ENCODE assay signal across 19 mouse cellular contexts in the genomic region with DNA sequence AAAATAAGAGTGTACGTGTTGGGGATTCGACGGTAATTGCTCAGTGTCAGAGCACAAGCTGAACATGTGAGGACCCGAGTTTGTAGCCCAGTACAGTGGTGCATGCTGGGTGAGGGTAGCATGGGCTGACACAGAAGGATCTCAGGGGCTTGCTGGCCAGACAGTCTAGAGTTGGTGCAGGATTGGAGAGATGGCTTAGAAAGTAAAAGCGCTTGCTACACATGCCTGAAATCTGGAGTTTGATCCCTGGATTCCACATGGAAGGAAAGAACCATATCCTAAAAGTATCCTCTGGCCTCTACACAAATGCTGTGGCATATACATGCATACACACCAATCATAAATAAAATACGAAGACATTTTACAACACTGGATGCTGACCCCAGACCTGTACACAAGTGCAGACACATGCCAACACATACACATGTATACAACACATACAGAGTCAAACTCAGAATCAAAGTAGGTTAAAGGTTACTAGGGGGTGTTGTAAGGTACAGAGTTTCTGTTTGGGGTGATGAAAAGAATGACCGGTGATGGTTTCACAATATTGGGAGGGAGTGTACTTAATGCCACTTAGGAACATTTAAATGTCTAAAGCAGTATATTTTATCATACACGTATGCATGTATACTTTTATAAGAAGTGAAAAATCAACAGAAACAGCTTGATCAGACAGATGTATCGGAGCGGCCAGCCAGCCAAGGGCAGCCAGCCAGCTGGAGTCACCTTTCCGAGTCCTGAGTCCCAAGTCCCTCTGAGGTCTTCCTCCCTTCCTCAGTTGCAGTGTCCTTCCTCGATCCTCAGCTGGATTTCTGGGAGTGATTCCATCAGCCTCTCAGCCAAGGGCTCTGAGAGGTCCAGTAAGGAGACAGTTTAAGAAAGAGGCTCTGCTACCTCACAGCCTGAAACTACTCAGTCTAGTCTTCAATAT.
DNase-seq lines count a peak whose midpoint lies in the region; ATAC-seq and TF ChIP-seq lines count a peak whose summit lies in the region.
"Had no signal": no experiment of that assay in that cellular context is flagged by ENCODE, and none has a peak within 500 bp of the region (broad histone marks: within the 10 kb centered on the region; RNA-seq: fewer than 3 reads in every experiment).

No protein-coding gene starts in this region.

- H3K9me3 ChIP-seq in kidney, embryonic 14.5 days (ENCODE audit: control insufficient read depth, low read length), result no peaks in the 10 kb centered on the region
- H3K9me3 ChIP-seq in liver, postnatal 0 days (ENCODE audit: low read length), result no peaks in the 10 kb centered on the region
- H3K9me3 ChIP-seq: forebrain, embryonic 13.5 days; G1E; midbrain, embryonic 12.5 days had no signal

- no peak overlapping the region for H3K4me3 ChIP-seq in kidney, embryonic 14.5 days (ENCODE audit: low read length)
- peak overlapping the region; percentile 42 for H3K4me3 ChIP-seq in gastrocnemius, adult 2 months
- H3K4me3 ChIP-seq in liver, postnatal 0 days (ENCODE audit: low read depth, low read length), result no peak overlapping the region
- H3K4me3 ChIP-seq: forebrain, embryonic 13.5 days; midbrain, embryonic 12.5 days had no signal

- no peak overlapping the region for H3K27ac ChIP-seq in kidney, embryonic 14.5 days (ENCODE audit: low read depth, low read length)
- peak overlapping the region; percentile 73 for H3K27ac ChIP-seq in gastrocnemius, adult 2 months
- H3K27ac ChIP-seq in liver, postnatal 0 days (ENCODE audit: low read depth), result peak overlapping the region; percentile 84
- H3K27ac ChIP-seq: forebrain, embryonic 13.5 days; kidney, postnatal 0 days; midbrain, embryonic 12.5 days had no signal

- peak; percentile 67 for DNase-seq in kidney, adult 9 months
- DNase-seq in gastrocnemius, adult 2 months, result peak; percentile 74
- DNase-seq in gastrocnemius, postnatal 36 days, result peak; percentile 33 to 65
- DNase-seq in liver, postnatal 0 days, result no peak
- DNase-seq in layer of hippocampus, adult 11-12 months (ENCODE audit: low spot score), result no peak
- DNase-seq in adrenal gland, adult 2 months, result no peak
- DNase-seq: cerebellum, adult 11 months; cerebellum, postnatal 25 days; layer of hippocampus, adult 9-11 months; lung, adult 18-20 months; lung, postnatal 4 days; thymus, postnatal 25 days had no signal

- H3K4me2 ChIP-seq in kidney, embryonic 14.5 days (replicated peaks; ENCODE audit: low read depth, low read length), result no peak overlapping the region
- H3K4me2 ChIP-seq in liver, postnatal 0 days (ENCODE audit: low read depth, low read length), result peak overlapping the region; percentile 29
- H3K4me2 ChIP-seq: forebrain, embryonic 13.5 days; midbrain, embryonic 12.5 days had no signal

- H3K27me3 ChIP-seq in kidney, embryonic 14.5 days (ENCODE audit: control insufficient read depth, insufficient read depth, low read length), result no peaks in the 10 kb centered on the region
- no peaks in the 10 kb centered on the region for H3K27me3 ChIP-seq in liver, postnatal 0 days (ENCODE audit: insufficient read depth, low read length)
- H3K27me3 ChIP-seq: forebrain, embryonic 13.5 days; midbrain, embryonic 12.5 days had no signal

- TF ChIP-seq CTCF in gastrocnemius, adult 2 months (IDR thresholded peaks at IDR 0.05), result no peak
- TF ChIP-seq CTCF in liver, postnatal 0 days (IDR thresholded peaks at IDR 0.05; ENCODE audit: low read depth), result no peak

- H3K36me3 ChIP-seq in kidney, embryonic 14.5 days (ENCODE audit: control insufficient read depth, insufficient read depth, low read length), result no peaks in the 10 kb centered on the region; the same call in 1 of the 2 replicates
- no peaks in the 10 kb centered on the region for H3K36me3 ChIP-seq in liver, postnatal 0 days (replicated peaks; ENCODE audit: insufficient read depth, low read length)
- H3K36me3 ChIP-seq: midbrain, embryonic 12.5 days had no signal

- WGBS in kidney, embryonic 14.5 days, result 88% methylated on average over 12 of the region's 12 CpGs
- 67% methylated on average over 12 of the region's 12 CpGs for WGBS in liver, postnatal 0 days (ENCODE audit: insufficient replicate concordance)

- no peak overlapping the region for H3K9ac ChIP-seq in kidney, embryonic 14.5 days (ENCODE audit: low read depth, low read length)
- peak overlapping the region; percentile 36; the same call in 1 of the 2 replicates for H3K9ac ChIP-seq in liver, postnatal 0 days (replicated peaks)
- H3K9ac ChIP-seq: forebrain, embryonic 13.5 days; midbrain, embryonic 12.5 days had no signal

- peaks cover 3% of the 10 kb centered on the region; the same call in 1 of the 2 replicates for H3K4me1 ChIP-seq in kidney, embryonic 14.5 days (ENCODE audit: control insufficient read depth, insufficient read depth, low read length)
- peaks cover 23% of the 10 kb centered on the region for H3K4me1 ChIP-seq in liver, postnatal 0 days (ENCODE audit: insufficient read depth)
- H3K4me1 ChIP-seq: forebrain, embryonic 13.5 days; midbrain, embryonic 12.5 days had no signal

- peak; percentile 81 for TF ChIP-seq EP300 in liver, postnatal 0 days (IDR thresholded peaks at IDR 0.05; ENCODE audit: low read depth)

- intact Hi-C loops in gastrocnemius, adult 2 months (cut with DNase I), result loop anchor here (2.0 to 5.0 kb wide), 2 partner anchors 36 to 39 kb away; no protein-coding TSS in a partner anchor
- intact Hi-C loops in gastrocnemius, postnatal 36 days (cut with DNase I), result no loop called here

- no peak for ATAC-seq in kidney, embryonic 14.5 days (ENCODE audit: low FRiP score, low TSS enrichment)
- peak; percentile 85 for ATAC-seq in liver, postnatal 0 days
- ATAC-seq: CD4-positive, CD25-positive, alpha-beta regulatory T cell, adult 4 months; forebrain, embryonic 13.5 days; inflammation-experienced regulatory T-cells, adult 6 months had no signal

Comparison
In these comparisons a context has a peak if more than half of its experiments do, and no peak if none do; other contexts are left out.
1. DNase-seq: peak in kidney, adult 9 months (single experiment), gastrocnemius, adult 2 months (single experiment) and gastrocnemius, postnatal 36 days (2 of 2); none in liver, postnatal 0 days (single experiment), layer of hippocampus, adult 11-12 months (single experiment) and adrenal gland, adult 2 months (single experiment).